Mouse (Mus musculus) CH12.LX (cell line): ENCODE data around the gene Gnpnat1.

Experiments used
- BHLHE40 ChIP-seq: IDR thresholded peaks from 2 replicates; pipeline ENCODE4 v1.6.1; 2011; ENCODE audit warnings: mild to moderate bottlenecking, low read depth, low read length, improper control_type of control experiment
- CHD1 ChIP-seq: IDR thresholded peaks from 2 replicates; pipeline ENCODE4 v1.6.1; 2012; ENCODE audit warnings: low read depth, low read length, improper control_type of control experiment, inconsistent platforms
- CHD2 ChIP-seq: IDR thresholded peaks from 2 replicates; pipeline ENCODE4 v1.6.1; 2011; ENCODE audit warnings: low read length, improper control_type of control experiment
- CTCF ChIP-seq, 2 experiments: IDR thresholded peaks in 1 of 2; conservative IDR thresholded peaks in 1 of 2; 2 replicates each; pipeline ENCODE4 v1.5.1; 2011 to 2012; ENCODE audit warnings: low read depth in 2 of 2, low read length in 2 of 2, improper control_type of control experiment in 1 of 2, inconsistent platforms in 1 of 2, mild to moderate bottlenecking in 1 of 2, moderate library complexity in 1 of 2
- EP300 ChIP-seq: IDR thresholded peaks from 2 replicates; pipeline ENCODE4 v1.6.1; 2011; ENCODE audit warnings: low read length, improper control_type of control experiment
- IRF4 ChIP-seq: IDR thresholded peaks from 2 replicates; pipeline ENCODE4 v1.6.1; 2014; ENCODE audit warnings: low read depth, mild to moderate bottlenecking, inconsistent platforms, low read length, improper control_type of control experiment
- MAFK ChIP-seq: IDR thresholded peaks from 2 replicates; pipeline ENCODE4 v1.6.1; 2011; ENCODE audit warnings: low read length, improper control_type of control experiment; ENCODE audit not compliant: insufficient replicate concordance
- POLR2A ChIP-seq: IDR thresholded peaks from 2 replicates; pipeline ENCODE4 v1.6.1; 2011; ENCODE audit warnings: low read depth, mild to moderate bottlenecking, improper control_type of control experiment, low read length
- POLR2AphosphoS2 ChIP-seq: IDR thresholded peaks from 2 replicates; pipeline ENCODE4 v1.6.1; 2011; ENCODE audit warnings: low read depth, low read length, improper control_type of control experiment
- RCOR1 ChIP-seq: conservative IDR thresholded peaks from 2 replicates; pipeline ENCODE4 v1.6.1; 2012; ENCODE audit warnings: low read depth, mild to moderate bottlenecking, inconsistent platforms, low read length, improper control_type of control experiment
- SIN3A ChIP-seq: IDR thresholded peaks from 2 replicates; pipeline ENCODE4 v1.6.1; 2012; ENCODE audit warnings: low read length, improper control_type of control experiment, inconsistent platforms
- TCF12 ChIP-seq: IDR thresholded peaks from 2 replicates; pipeline ENCODE4 v1.6.1; 2014; ENCODE audit warnings: low read depth, mild to moderate bottlenecking, inconsistent platforms, low read length, improper control_type of control experiment
- ZKSCAN1 ChIP-seq: IDR thresholded peaks from 2 replicates; pipeline ENCODE4 v1.6.1; 2012; ENCODE audit warnings: low read depth, inconsistent platforms, low read length, improper control_type of control experiment, borderline replicate concordance

DNA sequence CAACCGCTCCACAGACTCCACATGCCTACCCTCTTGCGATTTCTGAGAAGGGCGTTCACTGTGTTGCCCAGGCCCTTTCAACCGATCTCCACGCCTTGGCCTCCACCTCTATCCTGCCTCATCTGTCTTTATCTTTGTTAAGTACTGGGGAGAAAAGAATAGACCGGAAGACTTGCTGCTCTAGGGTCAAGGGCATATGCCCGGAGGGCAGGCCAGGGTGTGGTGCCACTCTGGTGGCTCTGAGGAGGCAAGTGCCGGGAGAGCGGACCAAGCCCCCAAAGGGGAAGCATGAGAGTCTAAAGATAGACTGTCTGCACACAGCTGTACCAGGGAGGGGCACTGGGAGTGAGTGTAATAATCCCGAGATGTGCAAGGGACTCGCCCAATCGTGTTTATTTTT lies 40.7 kb upstream of the Gnpnat1 start:
- TF ChIP-seq POLR2A (no peak), MAFK (no peak), SIN3A (no peak), TCF12 (no peak), CHD2 (no peak), ZKSCAN1 (no peak), RCOR1 (no peak), CTCF (conservative IDR thresholded peaks at IDR 0.05 in 1 of 2, IDR thresholded peaks at IDR 0.05 in 1 of 2; ENCODE audit: low read depth in 2 of 2, low read length in 2 of 2) (no peak), CHD1 (no peak), POLR2AphosphoS2 (no peak), BHLHE40 (no peak), IRF4 (no peak), EP300 (no peak)
